Mouse (Mus musculus) embryonic facial prominence, embryonic 13.5 days (tissue): ENCODE data around the gene Akt1. TPM values are rescaled to one million over a fixed set of nuclear protein-coding genes. Genes with fewer than 3 reads are reported as not detected.

Experiments
- ATAC-seq: fragments of 200-750 bp; cut with Nextera tagmentation; 2 replicates; pipeline ENCODE4 v1.8.0; 2017; ENCODE audit warnings: low read depth; ENCODE audit not compliant: insufficient number of reproducible peaks, insufficient read depth, low FRiP score, low TSS enrichment
- H3K27ac ChIP-seq: fragments of 300-500 bp; sonication (generic); 2 replicates; pipeline ENCODE4 v1.5.1; 2015; ENCODE audit warnings: moderate library complexity, mild to moderate bottlenecking, inconsistent platforms
- H3K27me3 ChIP-seq: fragments of 300-500 bp; sonication (generic); 2 replicates; pipeline ENCODE4 v1.6.1; 2015; ENCODE audit warnings: mild to moderate bottlenecking, inconsistent platforms
- H3K36me3 ChIP-seq: fragments of 300-500 bp; sonication (generic); 2 replicates; pipeline ENCODE4 v1.6.1; 2015; ENCODE audit warnings: mild to moderate bottlenecking, inconsistent platforms
- H3K4me1 ChIP-seq: fragments of 300-500 bp; sonication (generic); 2 replicates; pipeline ENCODE4 v1.6.1; 2015; ENCODE audit warnings: inconsistent platforms
- H3K4me2 ChIP-seq: fragments of 300-500 bp; sonication (generic); 2 replicates; pipeline ENCODE4 v1.6.1; 2015; ENCODE audit warnings: moderate library complexity, mild to moderate bottlenecking, inconsistent platforms
- H3K4me3 ChIP-seq: fragments of 300-500 bp; sonication (generic); 2 replicates; pipeline ENCODE4 v1.5.1; 2015; ENCODE audit warnings: mild to moderate bottlenecking, inconsistent platforms
- H3K9ac ChIP-seq: fragments of 300-500 bp; sonication (generic); 2 replicates; pipeline ENCODE4 v1.6.1; 2015; ENCODE audit warnings: mild to moderate bottlenecking, inconsistent platforms
- H3K9me3 ChIP-seq: fragments of 300-500 bp; sonication (generic); 2 replicates; pipeline ENCODE4 v1.6.1; 2016; ENCODE audit warnings: inconsistent platforms
- WGBS: fragments of 180-500 bp; shearing (Covaris S2); methylation state at CpG from one replicate; pipeline ENCODE4 v1.1.7; 2015; ENCODE audit warnings: mixed read lengths; 5-methylcytosine and 5-hydroxymethylcytosine counted together
- polyA plus RNA-seq: library from polyadenylated mRNA; unstranded; fragments of >200 nt; fragmentation: Nextera tagmentation; extraction: Ambion mirVana; gene quantifications from 2 replicates; pipeline ENCODE4 v1.2.1, GENCODE M21; 2015

Gene Akt1
- polyA plus RNA-seq, 1 experiment from 2014 or later = 49.7 TPM

DNA sequence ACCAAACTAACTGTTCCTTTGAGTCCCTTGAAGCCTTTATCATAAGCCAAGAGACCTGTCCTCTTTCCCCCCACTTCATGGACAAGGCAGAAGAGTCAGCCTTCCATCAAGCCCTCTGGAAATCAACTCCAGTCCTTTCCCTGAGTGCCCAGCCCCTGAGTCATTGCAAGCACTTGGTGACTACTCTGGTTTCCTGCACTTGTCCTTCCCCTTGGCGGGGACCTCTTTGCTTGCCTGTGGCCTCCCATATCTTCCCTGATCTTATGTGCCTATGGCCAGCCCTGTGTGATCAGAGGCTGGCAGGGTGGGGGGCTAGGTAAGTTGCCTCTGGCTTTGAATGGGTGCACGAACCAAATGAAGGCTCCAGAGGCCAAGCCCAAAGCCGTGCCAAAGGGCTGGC is 52.8 kb downstream of the Akt1 start:
- 77% methylated on average over 3 of the region's 3 CpGs for WGBS

GRCm38 (mm10) chr12:112620354-112621061 is 54.2 kb downstream of the Akt1 start:
- peak overlapping the region; percentile 77 for H3K9ac ChIP-seq
- 15% methylated on average over 16 of the region's 16 CpGs for WGBS
- peaks cover 34% of the 10 kb centered on the region for H3K4me1 ChIP-seq
- peak overlapping the region; percentile 98 for H3K4me2 ChIP-seq
- H3K4me3 ChIP-seq = peak overlapping the region; percentile 58
- ATAC-seq = no peak
- H3K36me3 ChIP-seq = no peaks in the 10 kb centered on the region
- no peak overlapping the region for H3K27ac ChIP-seq
- H3K27me3 ChIP-seq = peaks cover 43% of the 10 kb centered on the region
- H3K9me3 ChIP-seq = no peaks in the 10 kb centered on the region

More for the DNA sequence above, 52.8 kb downstream of the Akt1 start:
- ATAC-seq = no peak
- Histone ChIP-seq H3K27me3 (peaks cover 43% of the 10 kb centered on the region), H3K27ac (no peak overlapping the region), H3K4me1 (peaks cover 34% of the 10 kb centered on the region), H3K9ac (no peak overlapping the region), H3K36me3 (no peaks in the 10 kb centered on the region), H3K4me2 (no peak overlapping the region), H3K4me3 (no peak overlapping the region), H3K9me3 (no peaks in the 10 kb centered on the region)

- Histone ChIP-seq H3K27ac (no peak within 1 kb of the TSS), H3K9ac (peak within 1 kb of the TSS; percentile 77)
Measured at GRCm38 (mm10) chr12:112619686-112620353, 54.9 kb downstream of the Akt1 start, which contains the start of gene Adssl1. Gene Adssl1 (plus strand): TSS chr12:112620045.

GRCm38 (mm10) chr12:112618981-112619685 is 55.6 kb downstream of the Akt1 start:
- H3K4me3 ChIP-seq = peak overlapping the region; percentile 58
- H3K4me1 ChIP-seq = peaks cover 34% of the 10 kb centered on the region
- H3K4me2 ChIP-seq = peak overlapping the region; percentile 98
- WGBS = 23% methylated on average over 13 of the region's 13 CpGs
- H3K27me3 ChIP-seq = peaks cover 43% of the 10 kb centered on the region
- no peak overlapping the region for H3K27ac ChIP-seq
- no peak for ATAC-seq
- H3K9ac ChIP-seq = peak overlapping the region; percentile 77; the same call in 1 of the 2 replicates
- no peaks in the 10 kb centered on the region for H3K9me3 ChIP-seq
- H3K36me3 ChIP-seq = peaks cover 5% of the 10 kb centered on the region

More at GRCm38 (mm10) chr12:112619686-112620353, 54.9 kb downstream of the Akt1 start, which contains the start of gene Adssl1:
- ATAC-seq = peak; percentile 40
- WGBS = 1% methylated on average over 54 of the region's 56 CpGs
- H3K9me3 ChIP-seq = no peaks in the 10 kb centered on the region
- peak within 1 kb of the TSS; percentile 58 for H3K4me3 ChIP-seq
- H3K27me3 ChIP-seq = peaks cover 43% of the 10 kb centered on the region
- peaks cover 2% of the 10 kb centered on the region for H3K36me3 ChIP-seq
- H3K4me1 ChIP-seq = peaks cover 34% of the 10 kb centered on the region
- peak within 1 kb of the TSS; percentile 98 for H3K4me2 ChIP-seq

GRCm38 (mm10) chr12:112617898-112618380 is 56.7 kb downstream of the Akt1 start:
- WGBS = 17% methylated on average over 8 of the region's 8 CpGs
- Histone ChIP-seq H3K4me2 (no peak overlapping the region), H3K27ac (no peak overlapping the region), H3K36me3 (peaks cover 5% of the 10 kb centered on the region), H3K9ac (no peak overlapping the region), H3K9me3 (no peaks in the 10 kb centered on the region), H3K27me3 (peaks cover 43% of the 10 kb centered on the region), H3K4me1 (peaks cover 28% of the 10 kb centered on the region), H3K4me3 (no peak overlapping the region)
- ATAC-seq = peak; percentile 22; the same call in 1 of the 2 replicates

DNA sequence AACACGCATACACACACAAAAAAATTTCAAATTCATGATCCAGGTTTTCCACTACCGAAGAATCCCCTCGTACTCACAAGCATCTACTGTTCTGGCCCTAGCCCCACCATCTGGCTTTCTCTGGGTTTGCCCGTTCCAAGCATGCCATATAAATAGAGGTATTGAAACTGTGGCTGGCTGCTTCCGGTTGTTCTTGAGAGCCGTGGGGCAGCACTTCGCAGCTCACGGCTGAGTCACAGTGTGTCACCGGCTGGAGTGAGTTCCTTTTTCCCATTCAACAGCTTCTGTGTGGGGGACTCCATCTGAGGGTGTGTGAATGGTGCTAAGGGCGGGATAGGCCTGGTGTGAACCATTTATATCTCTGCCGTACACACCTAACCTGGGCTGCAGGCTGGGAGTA is 57.5 kb downstream of the Akt1 start:
- H3K27ac ChIP-seq = no peak overlapping the region
- ATAC-seq = no peak
- WGBS = 84% methylated on average over 11 of the region's 11 CpGs
- peaks cover 38% of the 10 kb centered on the region for H3K27me3 ChIP-seq
- H3K9me3 ChIP-seq = no peaks in the 10 kb centered on the region
- H3K36me3 ChIP-seq = peaks cover 12% of the 10 kb centered on the region
- no peak overlapping the region for H3K4me2 ChIP-seq
- peaks cover 28% of the 10 kb centered on the region for H3K4me1 ChIP-seq
- no peak overlapping the region for H3K4me3 ChIP-seq
- H3K9ac ChIP-seq = no peak overlapping the region

- H3K27me3 ChIP-seq = peaks cover 33% of the 10 kb centered on the region
- no peak overlapping the region for H3K9ac ChIP-seq
- no peak overlapping the region for H3K4me2 ChIP-seq
- H3K9me3 ChIP-seq = no peaks in the 10 kb centered on the region
- ATAC-seq = no peak
- H3K27ac ChIP-seq = no peak overlapping the region
- H3K4me3 ChIP-seq = no peak overlapping the region
- H3K36me3 ChIP-seq = peaks cover 14% of the 10 kb centered on the region
- H3K4me1 ChIP-seq = peaks cover 28% of the 10 kb centered on the region
- 57% methylated on average over 9 of the region's 9 CpGs for WGBS
Measured at GRCm38 (mm10) chr12:112616668-112617067, 58.0 kb downstream of the Akt1 start.

DNA sequence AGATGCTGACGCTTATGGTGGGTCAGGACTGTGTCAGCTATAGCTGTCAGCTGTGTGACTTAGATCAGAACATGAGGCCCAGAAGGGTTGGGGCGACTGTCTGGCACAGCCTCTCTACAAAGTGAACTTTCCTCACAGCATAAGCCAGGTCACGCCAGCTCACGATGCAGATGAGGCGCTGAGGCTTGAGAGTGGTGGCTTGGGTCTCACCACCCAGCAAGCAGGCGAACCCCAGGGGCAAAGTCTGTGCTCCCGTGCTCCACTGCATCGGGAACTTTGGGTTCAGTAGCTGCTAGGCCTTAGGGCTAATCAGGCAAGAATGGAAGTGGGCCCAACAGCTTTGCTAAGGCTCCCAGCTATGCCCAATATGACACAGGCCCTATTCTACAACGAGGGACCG is 65.7 kb downstream of the Akt1 start:
- Histone ChIP-seq H3K27ac (no peak overlapping the region), H3K4me1 (peaks cover 9% of the 10 kb centered on the region), H3K4me2 (no peak overlapping the region), H3K27me3 (no peaks in the 10 kb centered on the region), H3K9ac (no peak overlapping the region), H3K4me3 (no peak overlapping the region), H3K36me3 (peaks cover 45% of the 10 kb centered on the region), H3K9me3 (no peaks in the 10 kb centered on the region)
- ATAC-seq = no peak
- 81% methylated on average over 10 of the region's 10 CpGs for WGBS

DNA sequence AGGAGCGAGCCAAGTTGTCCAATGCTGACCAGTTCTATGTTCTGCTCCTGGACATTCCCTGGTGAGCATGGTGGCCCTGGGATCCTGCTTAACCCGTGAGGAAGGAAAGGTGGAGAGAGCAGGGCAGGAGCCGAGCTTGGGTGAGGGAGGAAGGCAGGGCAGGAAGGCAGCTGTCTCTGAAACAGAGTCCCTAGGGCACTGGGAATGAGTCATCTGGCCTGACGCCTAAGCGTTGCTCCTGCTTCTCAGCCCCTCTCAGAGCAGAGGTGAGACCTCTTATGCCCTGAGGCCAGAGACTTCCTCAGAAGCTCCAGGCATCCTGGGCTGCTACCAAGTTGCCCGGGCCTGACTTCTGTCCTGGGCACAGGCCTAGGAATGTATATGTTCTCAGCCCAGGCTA is 67.7 kb downstream of the Akt1 start:
- no peak for ATAC-seq
- no peak overlapping the region for H3K4me3 ChIP-seq
- peaks cover 46% of the 10 kb centered on the region for H3K36me3 ChIP-seq
- H3K4me1 ChIP-seq = peaks cover 9% of the 10 kb centered on the region
- H3K27me3 ChIP-seq = no peaks in the 10 kb centered on the region
- 67% methylated on average over 6 of the region's 6 CpGs for whole genome bisulfite sequencing
- no peak overlapping the region for H3K27ac ChIP-seq
- no peaks in the 10 kb centered on the region for H3K9me3 ChIP-seq
- no peak overlapping the region for H3K9ac ChIP-seq
- H3K4me2 ChIP-seq = no peak overlapping the region

- Histone ChIP-seq H3K4me3 (no peak overlapping the region), H3K9ac (no peak overlapping the region), H3K27ac (no peak overlapping the region), H3K4me1 (peaks cover 9% of the 10 kb centered on the region), H3K4me2 (no peak overlapping the region), H3K27me3 (no peaks in the 10 kb centered on the region), H3K9me3 (no peaks in the 10 kb centered on the region), H3K36me3 (peaks cover 45% of the 10 kb centered on the region)
- no peak for ATAC-seq
- WGBS = 45% methylated on average over 6 of the region's 6 CpGs
Measured at GRCm38 (mm10) chr12:112605766-112606165, 68.9 kb downstream of the Akt1 start.
